Mouse (Mus musculus) ovary, postnatal 36 days (tissue): ENCODE data around the gene Trappc5.

Source experiments
- DNase-seq: peaks from one replicate; pipeline ENCODE4 v3.0.0; 2022; ENCODE audit warnings: low spot score, mixed read lengths

Gene Trappc5

GRCm38 (mm10) chr8:3676131-3676992 is at the start of gene Trappc5:
Gene Trappc5 (plus strand): TSS chr8:3676299.
- peak; percentile 93 for DNase-seq

DNA sequence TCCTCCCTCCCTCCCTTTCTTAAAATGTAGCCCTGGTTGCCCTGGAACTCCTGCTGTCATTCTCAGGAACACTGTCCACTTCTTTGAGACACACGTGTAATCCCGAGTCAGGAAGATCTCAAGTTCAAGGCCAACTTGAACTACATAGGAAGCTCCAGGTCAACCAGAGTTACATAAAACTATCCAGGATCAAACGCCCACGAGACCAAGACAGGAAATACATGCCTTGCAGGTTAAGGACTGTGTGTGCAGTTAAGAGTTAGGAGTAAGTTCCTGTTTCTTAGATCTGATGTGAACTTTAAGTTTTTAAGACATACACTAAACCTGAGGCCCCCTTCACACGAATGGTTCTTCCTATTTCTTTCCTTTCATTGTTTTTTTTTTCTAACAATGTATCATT is 49.1 kb upstream of the Trappc5 start:
- DNase-seq = no peak

DNA sequence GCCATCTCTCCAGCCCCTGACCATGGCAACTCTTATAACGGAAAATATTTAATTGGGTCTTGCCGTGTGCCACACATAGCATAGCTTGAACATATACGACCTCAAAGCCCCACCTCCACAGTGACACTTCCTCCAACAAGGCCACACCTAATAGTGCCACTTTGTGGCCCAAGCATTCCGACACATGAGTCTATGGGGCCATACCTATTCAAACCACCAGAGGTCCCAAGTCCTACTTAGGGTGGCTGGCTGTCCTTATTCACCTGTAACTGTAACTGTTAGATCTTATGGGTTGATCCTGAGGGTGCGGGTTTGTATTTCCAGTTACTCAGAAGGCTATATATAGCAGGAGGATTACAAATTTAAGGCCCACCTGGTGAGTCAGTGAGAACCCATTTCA is 48.1 kb upstream of the Trappc5 start:
- DNase-seq = no peak

DNA sequence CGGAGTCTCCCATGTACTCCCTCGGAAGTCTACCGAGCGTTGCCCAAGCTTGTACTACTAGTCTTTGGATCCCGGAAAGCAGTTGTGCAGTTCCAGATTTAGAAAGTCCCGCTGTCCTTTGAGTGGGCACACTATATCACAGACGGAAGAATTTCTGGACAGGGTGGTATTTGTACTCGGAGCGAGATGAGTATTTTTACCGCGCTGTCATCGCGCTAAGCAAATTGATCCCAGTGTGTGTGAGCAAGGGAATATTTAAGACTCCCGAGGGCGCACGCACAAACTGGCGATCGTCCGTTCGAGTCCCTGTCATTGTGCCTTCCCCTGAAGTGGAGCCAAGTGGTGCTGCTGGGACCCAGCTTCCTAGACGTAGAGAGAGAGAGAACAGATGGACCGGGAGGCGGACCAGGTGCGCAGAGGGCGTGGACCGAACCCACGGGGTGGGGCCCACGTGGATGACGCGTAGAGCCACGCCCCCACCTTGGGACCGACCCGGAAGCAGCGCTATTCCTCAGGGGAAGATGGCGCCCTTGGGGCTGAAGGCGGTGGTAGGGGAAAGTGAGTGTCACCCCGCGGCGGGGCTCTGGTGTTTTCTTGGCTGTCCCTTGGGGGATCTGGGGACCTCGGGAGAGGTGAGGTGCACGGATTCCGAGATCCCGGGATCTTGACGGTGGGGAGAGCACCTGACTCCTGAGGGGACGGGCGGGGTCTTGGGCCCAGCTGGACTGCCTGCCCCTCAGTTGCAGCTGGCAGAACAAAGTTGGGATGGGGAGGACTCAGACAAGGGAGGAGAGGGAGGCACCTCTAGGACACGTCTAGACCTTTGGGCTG is 45.2 kb upstream of the Trappc5 start, which contains the start of gene Stxbp2:
Stxbp2 (plus strand) TSS at position 309 of the 831 bp plus-strand sequence.
- peak; percentile 75 for DNase-seq

- DNase-seq = no peak
Observed at GRCm38 (mm10) chr8:3631478-3631875, 44.6 kb upstream of the Trappc5 start.

GRCm38 (mm10) chr8:3645804-3646203 is 30.3 kb upstream of the Trappc5 start:
- peak; percentile 52 for DNase-seq

GRCm38 (mm10) chr8:3646824-3647531 is 29.1 kb upstream of the Trappc5 start:
- DNase-seq = no peak

DNA sequence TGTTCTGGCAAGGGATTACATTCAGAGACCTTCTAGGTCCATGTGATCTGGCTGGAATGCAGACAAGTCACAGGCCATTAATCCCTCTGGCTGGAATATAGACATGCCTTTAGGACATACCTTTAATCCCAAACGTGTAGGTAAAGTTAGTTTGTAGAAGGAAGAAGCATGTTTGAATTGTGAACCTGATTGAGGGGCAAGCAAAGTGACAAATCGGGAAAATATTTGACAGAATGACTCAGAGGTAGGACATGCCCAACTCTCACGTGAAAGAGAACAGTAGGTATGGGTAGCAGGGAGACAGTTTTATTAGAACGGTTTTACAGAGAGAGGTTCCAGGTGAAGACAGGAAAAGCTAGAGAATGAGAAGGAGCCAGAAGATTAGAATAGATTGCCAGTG is 28.5 kb upstream of the Trappc5 start:
- no peak for DNase-seq

DNA sequence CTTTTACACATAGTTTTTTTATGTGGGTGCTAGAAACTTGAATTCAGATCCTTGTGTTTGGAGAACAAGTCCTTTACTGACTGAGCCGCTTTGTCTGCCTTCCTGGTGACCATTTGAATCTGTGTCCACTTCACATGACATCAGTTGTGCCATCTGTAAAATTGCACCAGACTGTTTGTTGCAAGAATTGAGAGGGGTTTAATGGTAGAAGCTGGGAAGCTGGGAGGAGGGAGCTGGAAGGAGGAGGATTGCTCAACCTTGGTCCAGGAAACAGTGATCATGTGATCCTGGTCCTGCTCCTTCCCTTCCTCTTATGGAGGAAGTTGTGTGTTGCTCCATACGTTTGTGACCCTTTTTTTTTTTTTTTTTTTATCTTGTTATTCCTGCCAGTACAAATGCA is 27.8 kb upstream of the Trappc5 start:
- DNase-seq = no peak

- no peak for DNase-seq
Observed at GRCm38 (mm10) chr8:3648990-3649389, 27.1 kb upstream of the Trappc5 start.

DNA sequence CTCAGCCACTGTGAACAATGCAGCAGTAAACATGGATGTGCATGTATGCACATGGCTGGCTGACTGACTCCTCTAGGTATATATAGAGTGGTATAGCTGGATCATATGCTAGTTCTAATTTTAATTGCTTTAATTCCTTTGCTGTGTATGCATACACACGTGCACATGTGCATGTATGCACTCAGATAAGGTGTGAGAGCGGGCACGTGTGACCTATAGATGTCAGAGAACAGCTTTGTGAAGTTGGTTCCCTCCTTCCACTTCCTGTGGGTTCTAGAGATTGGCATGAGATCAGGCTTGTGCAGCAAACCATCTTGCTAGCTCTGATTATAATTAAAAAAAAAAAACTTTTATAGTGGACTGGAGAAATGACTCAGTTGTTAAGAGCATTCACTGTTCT is 23.3 kb upstream of the Trappc5 start:
- DNase-seq = no peak

DNA sequence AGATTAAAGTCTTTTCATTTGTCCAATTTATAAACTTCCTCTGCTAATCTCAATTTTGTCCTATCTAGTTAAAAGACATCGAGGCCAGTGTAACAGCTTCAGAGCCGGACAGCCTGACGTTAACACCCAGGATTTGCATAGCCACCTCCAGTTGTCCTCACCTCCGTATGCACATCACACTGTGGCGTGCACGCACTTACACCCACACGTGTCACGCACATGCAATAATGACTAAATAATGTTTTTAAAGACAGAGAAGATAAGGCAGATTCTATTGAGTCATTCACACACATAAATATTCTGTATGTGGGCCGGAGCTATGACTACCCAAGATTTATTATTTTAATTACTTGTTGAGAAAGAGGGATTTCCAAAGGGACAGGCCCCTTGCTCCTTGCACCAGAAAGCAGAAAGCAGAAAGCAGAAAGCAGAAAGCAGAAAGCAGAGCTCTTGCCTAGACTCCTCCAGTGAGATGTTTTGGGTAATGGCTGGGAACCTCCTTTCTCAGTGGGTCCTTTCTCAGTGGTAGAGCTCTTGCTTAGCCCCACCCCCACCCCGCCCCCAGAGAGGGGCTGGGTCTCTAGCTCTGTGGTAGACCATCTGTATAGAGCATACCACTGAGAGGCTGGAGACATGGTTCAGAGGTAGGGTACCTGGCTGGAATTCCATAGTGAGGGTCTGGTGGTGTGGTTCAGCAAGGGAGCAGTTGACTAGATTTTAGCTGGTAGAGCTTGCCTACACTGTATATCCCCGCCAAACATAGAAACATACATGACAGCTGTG is 21.2 kb upstream of the Trappc5 start:
- DNase-seq = no peak

GRCm38 (mm10) chr8:3655526-3655925 is 20.6 kb upstream of the Trappc5 start, which contains the start of gene Retn:
Gene Retn (plus strand): TSS chr8:3655770.
- no peak for DNase-seq

DNA sequence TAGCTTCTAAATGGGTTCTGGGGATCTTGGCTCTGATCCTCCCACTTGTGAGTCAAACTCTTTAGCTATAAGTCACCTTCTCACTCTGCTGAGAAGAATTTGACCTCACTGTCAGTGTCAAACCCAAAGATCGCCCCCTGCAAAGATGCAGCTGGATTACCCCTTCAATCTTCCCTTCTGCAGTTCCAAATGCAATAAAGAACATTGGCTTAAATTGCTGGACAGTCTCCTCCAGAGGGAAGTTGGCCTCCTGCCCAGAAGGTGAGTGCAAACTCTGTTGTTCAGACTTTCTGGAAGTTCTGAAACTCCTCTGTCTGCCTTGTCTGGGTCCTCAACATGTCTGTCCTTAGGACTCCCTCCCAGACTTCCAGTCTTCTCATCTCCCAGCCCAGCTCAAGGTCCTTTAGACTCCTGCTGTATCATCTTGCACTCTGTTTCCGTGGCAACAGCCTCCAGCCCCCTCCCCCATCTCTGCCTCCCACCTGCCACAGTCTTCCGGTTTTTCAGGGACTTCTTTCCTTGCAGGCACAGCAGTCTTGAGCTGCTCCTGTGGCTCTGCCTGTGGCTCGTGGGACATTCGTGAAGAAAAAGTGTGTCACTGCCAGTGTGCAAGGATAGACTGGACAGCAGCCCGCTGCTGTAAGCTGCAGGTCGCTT is 19.2 kb upstream of the Trappc5 start:
- DNase-seq = no peak

DNA sequence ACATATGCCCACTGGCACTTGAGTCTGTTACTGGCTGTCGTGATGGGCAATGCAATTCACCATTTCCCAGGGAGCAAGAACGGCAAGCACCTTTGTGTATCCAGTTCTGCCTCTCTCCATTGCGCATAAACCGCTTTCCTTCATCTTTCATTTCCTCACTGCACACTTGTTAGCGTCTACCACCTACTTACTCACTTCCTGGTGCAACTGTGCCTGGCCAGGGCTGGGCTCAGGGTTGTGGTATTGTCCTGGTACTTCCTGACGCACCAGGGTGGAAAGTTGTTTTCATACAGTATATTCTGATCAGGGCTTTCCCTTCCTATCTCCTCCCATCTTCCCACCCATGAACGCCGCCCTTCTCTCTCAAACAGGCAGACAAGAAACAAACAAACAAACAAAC is 15.2 kb upstream of the Trappc5 start:
- DNase-seq = no peak

GRCm38 (mm10) chr8:3664405-3664804 is 11.7 kb upstream of the Trappc5 start:
- DNase-seq = no peak

DNA sequence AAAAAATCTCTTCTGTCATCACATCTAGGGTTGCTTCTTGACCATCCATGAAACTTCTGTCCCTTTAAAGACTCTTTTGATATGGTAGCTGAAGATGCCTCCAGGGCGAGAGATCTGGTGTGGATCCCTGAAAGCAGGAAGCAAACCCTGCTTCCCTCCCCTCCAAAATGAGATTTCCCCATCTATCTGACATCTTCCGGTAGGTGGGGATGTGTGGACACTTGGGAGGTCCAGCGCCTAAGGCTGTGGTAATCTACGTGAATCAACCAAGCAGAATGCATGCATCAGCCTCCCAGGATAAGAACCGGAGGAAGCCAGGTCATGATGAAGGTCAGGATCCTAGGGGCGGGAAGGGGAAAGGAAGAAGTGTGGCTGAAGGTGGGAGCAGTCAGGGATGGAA is 10.6 kb upstream of the Trappc5 start, which contains the start of gene Mcemp1:
Mcemp1 (plus strand) TSS at position 248 of the 400 bp plus-strand sequence.
- DNase-seq = no peak

GRCm38 (mm10) chr8:3670388-3670787 is 5.7 kb upstream of the Trappc5 start:
- no peak for DNase-seq

GRCm38 (mm10) chr8:3671980-3672491 is 4.1 kb upstream of the Trappc5 start, which contains the start of gene Fcor:
Gene Fcor (minus strand): TSS chr8:3672362.
- peak; percentile 81 for DNase-seq

GRCm38 (mm10) chr8:3674671-3675070 is 1.4 kb upstream of the Trappc5 start:
- DNase-seq = no peak
